Mouse (Mus musculus): ENCODE measurements around the gene Slc22a14. TPM values are rescaled to one million over a fixed set of nuclear protein-coding genes. Genes with fewer than 3 reads are reported as not detected.

Gene Slc22a14
- polyA plus RNA-seq, 1 experiment from 2014 or later = not detected

DNA sequence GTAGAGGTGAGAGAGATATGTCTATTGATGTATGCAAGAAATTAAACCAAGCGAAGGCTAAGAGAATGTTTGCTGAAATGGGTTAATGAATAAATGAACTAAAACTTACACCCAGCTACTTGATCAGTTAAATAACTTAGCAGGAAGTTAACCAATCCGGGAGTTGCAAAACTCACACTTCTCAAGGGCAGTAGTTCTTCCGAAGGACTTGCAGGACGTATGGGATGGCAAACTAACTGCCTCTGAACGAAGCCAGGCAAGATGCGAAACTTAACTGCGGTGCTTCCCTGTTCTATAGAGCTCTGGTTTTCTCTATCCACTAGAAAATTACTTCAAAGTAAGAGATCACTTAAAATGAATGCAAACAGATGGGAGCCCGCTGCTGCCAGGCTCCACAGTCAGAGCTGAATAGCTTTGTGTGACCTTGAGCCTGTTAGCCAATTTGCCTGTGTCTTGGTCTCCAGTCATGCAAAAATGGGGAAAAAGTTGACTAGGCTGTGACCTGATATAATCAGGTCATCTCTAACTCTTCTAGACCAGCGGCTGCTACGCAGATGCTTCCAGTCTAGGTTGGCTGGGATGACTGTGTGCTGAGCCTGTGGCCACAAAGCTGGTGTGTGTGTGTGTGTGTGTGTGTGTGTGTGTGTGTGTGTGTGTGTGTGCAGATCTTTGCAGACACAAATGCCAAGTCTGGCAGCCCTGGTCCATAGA, 166.0 kb downstream of the Slc22a14 start:
- 85% methylated on average over 10 of the region's 10 CpGs for WGBS

DNA sequence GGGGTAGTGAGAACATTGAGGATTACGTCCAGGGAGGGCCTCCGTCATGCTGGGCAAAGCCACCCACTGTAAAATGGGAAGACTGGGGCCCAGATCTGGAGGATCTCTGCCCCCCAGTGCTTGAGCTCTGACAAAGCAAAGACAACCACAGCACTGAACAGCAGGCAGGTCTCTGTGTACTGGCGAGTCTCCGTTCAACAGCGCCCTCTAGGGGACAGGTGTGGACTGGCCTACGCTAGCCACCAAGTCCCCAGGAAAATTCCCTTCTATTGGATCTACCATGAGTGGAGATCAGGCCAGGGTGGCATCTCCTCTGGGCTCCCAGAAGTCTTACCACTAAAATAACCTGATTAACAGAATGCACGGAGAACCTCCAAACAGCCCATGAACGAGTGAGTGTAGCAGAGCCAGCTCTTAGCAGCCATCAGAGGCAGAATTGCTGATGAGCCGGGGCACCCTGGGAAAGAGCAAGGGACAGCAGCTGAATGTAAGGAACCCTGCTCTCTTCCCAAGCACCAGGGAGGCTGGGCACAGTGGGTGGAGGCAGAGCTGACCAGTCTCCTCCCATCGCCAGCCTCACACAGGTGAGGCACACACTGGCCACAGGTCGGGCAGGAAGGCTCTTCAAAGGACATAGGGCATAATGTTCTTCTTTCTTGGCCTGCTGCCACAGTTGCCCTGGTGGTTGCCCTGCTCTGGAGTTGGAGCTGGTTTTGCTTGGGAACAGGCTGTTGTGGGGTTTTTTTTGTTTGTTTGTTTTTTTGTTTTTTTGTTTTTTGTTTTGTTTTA, 173.0 kb downstream of the Slc22a14 start:
- H3K9ac ChIP-seq (ENCODE audit: low read length) = no peak overlapping the region
- WGBS = 31% methylated on average over 11 of the region's 11 CpGs
- ATAC-seq (ENCODE audit: insufficient number of reproducible peaks, low FRiP score, low TSS enrichment, low read depth) = no peak
- no peaks in the 10 kb centered on the region for H3K4me1 ChIP-seq (ENCODE audit: control insufficient read depth, insufficient read depth, low read length)
- no peaks in the 10 kb centered on the region for H3K27me3 ChIP-seq (ENCODE audit: control insufficient read depth, insufficient read depth, low read length)
- DNase-seq (ENCODE audit: low spot score) = peak; percentile 71
- no peaks in the 10 kb centered on the region for H3K9me3 ChIP-seq (ENCODE audit: control insufficient read depth, low read length)
- H3K27ac ChIP-seq (replicated peaks; ENCODE audit: low read depth, low read length) = no peak overlapping the region
- H3K4me2 ChIP-seq (ENCODE audit: low read depth, severe bottlenecking) = no peak overlapping the region
- no peak overlapping the region for H3K4me3 ChIP-seq (ENCODE audit: low read depth, low read length)
- H3K36me3 ChIP-seq (ENCODE audit: control insufficient read depth, insufficient read depth, low read length) = no peaks in the 10 kb centered on the region

More for the DNA sequence above, 166.0 kb downstream of the Slc22a14 start:
- H3K36me3 ChIP-seq (ENCODE audit: control insufficient read depth, insufficient read depth, low read length) = no peaks in the 10 kb centered on the region
- no peaks in the 10 kb centered on the region for H3K27me3 ChIP-seq (ENCODE audit: control insufficient read depth, insufficient read depth, low read length)
- no peak overlapping the region for H3K27ac ChIP-seq (replicated peaks; ENCODE audit: low read depth, low read length)
- no peaks in the 10 kb centered on the region; the same call in 1 of the 2 replicates for H3K9me3 ChIP-seq (ENCODE audit: control insufficient read depth, low read length)
- no peak overlapping the region for H3K4me2 ChIP-seq (ENCODE audit: low read depth, severe bottlenecking)
- no peak overlapping the region for H3K9ac ChIP-seq (ENCODE audit: low read length)
- DNase-seq (ENCODE audit: low spot score) = no peak
- H3K4me3 ChIP-seq (ENCODE audit: low read depth, low read length) = no peak overlapping the region
- H3K4me1 ChIP-seq (ENCODE audit: control insufficient read depth, insufficient read depth, low read length) = no peaks in the 10 kb centered on the region
- no peak for ATAC-seq (ENCODE audit: insufficient number of reproducible peaks, low FRiP score, low TSS enrichment, low read depth)

GRCm38 (mm10) chr9:119181241-119181728, 184.1 kb downstream of the Slc22a14 start:
- Histone ChIP-seq H3K9me3 (ENCODE audit: control insufficient read depth, low read length) (no peaks in the 10 kb centered on the region), H3K27ac (replicated peaks; ENCODE audit: low read depth, low read length) (no peak overlapping the region), H3K9ac (ENCODE audit: low read length) (no peak overlapping the region), H3K27me3 (ENCODE audit: control insufficient read depth, insufficient read depth, low read length) (no peaks in the 10 kb centered on the region), H3K36me3 (ENCODE audit: control insufficient read depth, insufficient read depth, low read length) (no peaks in the 10 kb centered on the region), H3K4me3 (ENCODE audit: low read depth, low read length) (no peak overlapping the region), H3K4me2 (ENCODE audit: low read depth, severe bottlenecking) (no peak overlapping the region), H3K4me1 (ENCODE audit: control insufficient read depth, insufficient read depth, low read length) (no peaks in the 10 kb centered on the region)
- DNase-seq (ENCODE audit: low spot score) = no peak
- ATAC-seq (ENCODE audit: insufficient number of reproducible peaks, low FRiP score, low TSS enrichment, low read depth) = no peak
- WGBS = 22% methylated on average over 3 of the region's 3 CpGs

- H3K4me2 ChIP-seq (ENCODE audit: low read depth, severe bottlenecking) = no peak overlapping the region
- 91% methylated on average over 11 of the region's 11 CpGs for WGBS
These were observed 186.1 kb downstream of the Slc22a14 start for GRCm38 (mm10) chr9:119179292-119179691.

DNA sequence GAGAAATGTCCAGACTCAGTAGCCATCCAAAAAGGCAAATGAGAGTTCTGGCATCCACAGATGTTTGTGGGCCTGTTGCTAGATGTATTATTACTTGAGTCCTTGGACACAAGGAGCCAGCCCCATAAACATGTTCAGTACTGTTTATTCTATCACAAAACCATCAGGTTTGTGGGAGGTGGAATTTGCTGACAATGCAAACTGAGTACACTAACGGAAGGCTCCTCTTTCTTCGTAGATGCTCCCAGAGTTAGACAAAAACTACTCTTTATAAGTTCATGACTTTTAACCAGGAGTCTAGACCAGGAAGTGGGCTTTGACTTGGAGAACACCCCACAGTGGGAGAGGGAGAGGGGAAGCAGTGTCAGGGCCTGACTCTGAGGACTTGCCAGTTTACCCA, 197.7 kb downstream of the Slc22a14 start:
- H3K36me3 ChIP-seq (ENCODE audit: control insufficient read depth, insufficient read depth, low read length) = no peaks in the 10 kb centered on the region
- no peak overlapping the region for H3K4me2 ChIP-seq (ENCODE audit: low read depth, severe bottlenecking)
- no peak overlapping the region for H3K9ac ChIP-seq (ENCODE audit: low read length)
- DNase-seq (ENCODE audit: low spot score) = no peak
- no peaks in the 10 kb centered on the region for H3K9me3 ChIP-seq (ENCODE audit: control insufficient read depth, low read length)
- H3K4me1 ChIP-seq (ENCODE audit: control insufficient read depth, insufficient read depth, low read length) = no peaks in the 10 kb centered on the region
- ATAC-seq (ENCODE audit: insufficient number of reproducible peaks, low FRiP score, low TSS enrichment, low read depth) = no peak
- H3K27ac ChIP-seq (replicated peaks; ENCODE audit: low read depth, low read length) = no peak overlapping the region
- WGBS = 97% methylated on average over 2 of the region's 2 CpGs
- H3K27me3 ChIP-seq (ENCODE audit: control insufficient read depth, insufficient read depth, low read length) = no peaks in the 10 kb centered on the region
- no peak overlapping the region for H3K4me3 ChIP-seq (ENCODE audit: low read depth, low read length)

More at GRCm38 (mm10) chr9:119179292-119179691, 186.1 kb downstream of the Slc22a14 start:
- Histone ChIP-seq H3K9ac (ENCODE audit: low read length) (no peak overlapping the region), H3K27ac (replicated peaks; ENCODE audit: low read depth, low read length) (no peak overlapping the region), H3K4me3 (ENCODE audit: low read depth, low read length) (no peak overlapping the region), H3K27me3 (ENCODE audit: control insufficient read depth, insufficient read depth, low read length) (no peaks in the 10 kb centered on the region), H3K4me1 (ENCODE audit: control insufficient read depth, insufficient read depth, low read length) (no peaks in the 10 kb centered on the region), H3K9me3 (ENCODE audit: control insufficient read depth, low read length) (no peaks in the 10 kb centered on the region), H3K36me3 (ENCODE audit: control insufficient read depth, insufficient read depth, low read length) (no peaks in the 10 kb centered on the region)
- ATAC-seq (ENCODE audit: insufficient number of reproducible peaks, low FRiP score, low TSS enrichment, low read depth) (no peak), DNase-seq (ENCODE audit: low spot score) (no peak)

- no peaks in the 10 kb centered on the region for H3K9me3 ChIP-seq (ENCODE audit: control insufficient read depth, low read length)
- H3K9ac ChIP-seq (ENCODE audit: low read length) = no peak overlapping the region
- H3K4me2 ChIP-seq (ENCODE audit: low read depth, severe bottlenecking) = no peak overlapping the region
- ATAC-seq (ENCODE audit: insufficient number of reproducible peaks, low FRiP score, low TSS enrichment, low read depth) = no peak
- H3K27ac ChIP-seq (replicated peaks; ENCODE audit: low read depth, low read length) = no peak overlapping the region
- WGBS = 91% methylated on average over 6 of the region's 6 CpGs
- no peaks in the 10 kb centered on the region for H3K27me3 ChIP-seq (ENCODE audit: control insufficient read depth, insufficient read depth, low read length)
- H3K4me3 ChIP-seq (ENCODE audit: low read depth, low read length) = no peak overlapping the region
- H3K36me3 ChIP-seq (ENCODE audit: control insufficient read depth, insufficient read depth, low read length) = no peaks in the 10 kb centered on the region
- DNase-seq (ENCODE audit: low spot score) = no peak
- H3K4me1 ChIP-seq (ENCODE audit: control insufficient read depth, insufficient read depth, low read length) = no peaks in the 10 kb centered on the region
These were observed 199.8 kb downstream of the Slc22a14 start for GRCm38 (mm10) chr9:119165548-119165947.

DNA sequence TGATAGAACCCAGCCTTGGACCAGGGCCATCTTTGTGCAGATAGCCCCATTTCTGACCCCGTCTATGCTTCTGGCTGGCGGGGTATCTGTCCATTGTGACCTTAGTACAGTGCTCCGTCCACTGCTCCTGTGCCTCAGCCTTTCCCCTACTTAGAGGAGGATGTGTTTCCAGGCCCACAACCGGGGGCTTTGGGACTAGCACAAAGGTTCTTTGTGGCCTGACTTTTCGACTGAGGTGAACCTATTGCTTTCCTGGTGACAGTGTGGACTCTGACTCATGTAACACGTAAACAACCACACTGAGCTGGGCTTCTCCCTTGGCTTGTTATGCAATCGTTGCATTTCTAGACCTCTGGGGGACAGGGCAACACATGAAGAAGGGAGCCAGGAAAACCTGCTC, 200.6 kb downstream of the Slc22a14 start:
- H3K36me3 ChIP-seq (ENCODE audit: control insufficient read depth, insufficient read depth, low read length) = no peaks in the 10 kb centered on the region
- no peak overlapping the region for H3K4me3 ChIP-seq (ENCODE audit: low read depth, low read length)
- 83% methylated on average over 7 of the region's 7 CpGs for WGBS
- no peak overlapping the region for H3K27ac ChIP-seq (replicated peaks; ENCODE audit: low read depth, low read length)
- no peak for ATAC-seq (ENCODE audit: insufficient number of reproducible peaks, low FRiP score, low TSS enrichment, low read depth)
- no peaks in the 10 kb centered on the region for H3K27me3 ChIP-seq (ENCODE audit: control insufficient read depth, insufficient read depth, low read length)
- no peaks in the 10 kb centered on the region for H3K9me3 ChIP-seq (ENCODE audit: control insufficient read depth, low read length)
- no peaks in the 10 kb centered on the region for H3K4me1 ChIP-seq (ENCODE audit: control insufficient read depth, insufficient read depth, low read length)
- no peak overlapping the region for H3K9ac ChIP-seq (ENCODE audit: low read length)
- no peak for DNase-seq (ENCODE audit: low spot score)
- no peak overlapping the region for H3K4me2 ChIP-seq (ENCODE audit: low read depth, severe bottlenecking)

DNA sequence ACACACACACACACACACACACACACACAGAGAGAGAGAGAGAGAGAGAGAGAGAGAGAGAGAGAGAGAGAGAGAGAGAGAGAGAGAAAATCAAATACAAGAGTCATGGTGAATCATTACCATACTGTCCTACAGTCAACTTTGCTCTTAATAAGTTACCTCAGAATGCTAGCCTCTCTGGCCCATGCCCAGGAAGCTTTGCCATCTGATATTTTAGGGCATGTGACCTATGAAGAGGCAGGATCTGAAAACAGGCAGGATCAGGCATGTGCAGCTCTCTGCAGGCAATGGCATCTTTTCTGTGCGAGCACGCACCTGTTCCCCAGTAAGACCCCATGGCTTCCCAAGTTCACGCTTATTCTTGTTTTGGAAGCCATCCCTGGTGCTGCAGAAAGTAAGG, 204.7 kb downstream of the Slc22a14 start:
- H3K4me2 ChIP-seq (ENCODE audit: low read depth, severe bottlenecking) = no peak overlapping the region
- H3K9me3 ChIP-seq (ENCODE audit: control insufficient read depth, low read length) = no peaks in the 10 kb centered on the region
- no peak overlapping the region for H3K4me3 ChIP-seq (ENCODE audit: low read depth, low read length)
- H3K27me3 ChIP-seq (ENCODE audit: control insufficient read depth, insufficient read depth, low read length) = 0 out of 2 replicates have a peak, but pooled peaks cover 4% of the 10 kb centered on the region
- H3K36me3 ChIP-seq (ENCODE audit: control insufficient read depth, insufficient read depth, low read length) = no peaks in the 10 kb centered on the region
- no peaks in the 10 kb centered on the region for H3K4me1 ChIP-seq (ENCODE audit: control insufficient read depth, insufficient read depth, low read length)
- no peak for DNase-seq (ENCODE audit: low spot score)
- 88% methylated on average over 3 of the region's 3 CpGs for WGBS
- no peak for ATAC-seq (ENCODE audit: insufficient number of reproducible peaks, low FRiP score, low TSS enrichment, low read depth)
- H3K27ac ChIP-seq (replicated peaks; ENCODE audit: low read depth, low read length) = no peak overlapping the region
- no peak overlapping the region for H3K9ac ChIP-seq (ENCODE audit: low read length)

Data from limb, embryonic 11.5 days (tissue).